In genomic region chr1:127945696-127946575, GRCm38 (mm10) we compare ENCODE assay signal across 14 mouse cellular contexts.
A peak's percentile ranks its signal among the peaks of the same experiment; 100 is the strongest.
DNase-seq lines count a peak whose midpoint lies in the region; ATAC-seq lines count a peak whose summit lies in the region.
"Had no signal": no experiment of that assay in that cellular context is flagged by ENCODE, and none has a peak within 500 bp of the region (broad histone marks: within the 10 kb centered on the region; RNA-seq: fewer than 3 reads in every experiment).

No protein-coding gene starts in this region.

- H3K9ac ChIP-seq in kidney, embryonic 16.5 days (replicated peaks; ENCODE audit: low read length) = no peak overlapping the region
- H3K9ac ChIP-seq in stomach, embryonic 15.5 days = no peak overlapping the region
- H3K9ac ChIP-seq: liver, embryonic 14.5 days; midbrain, embryonic 12.5 days; neural tube, embryonic 13.5 days had no signal

- DNase-seq in heart, adult 11 months = peak; percentile 90
- no peak for DNase-seq in heart, embryonic 10.5 days (ENCODE audit: low spot score)
- DNase-seq in kidney, adult 18-20 months = no peak
- DNase-seq in ovary, adult 18-20 months (ENCODE audit: low spot score) = peak; percentile 55
- DNase-seq in ovary, postnatal 14 days (ENCODE audit: low spot score) = no peak

- no peak overlapping the region for H3K27ac ChIP-seq in heart, embryonic 10.5 days
- peak overlapping the region; percentile 41; the same call in 1 of the 2 replicates for H3K27ac ChIP-seq in kidney, embryonic 16.5 days (ENCODE audit: low read length)
- peak overlapping the region; percentile 52; the same call in 1 of the 2 replicates for H3K27ac ChIP-seq in stomach, embryonic 15.5 days
- H3K27ac ChIP-seq: forebrain, embryonic 10.5 days; liver, embryonic 14.5 days; midbrain, embryonic 12.5 days; neural tube, embryonic 13.5 days had no signal

- no peak for ATAC-seq in kidney, embryonic 16.5 days (ENCODE audit: low FRiP score, low TSS enrichment)
- no peak for ATAC-seq in stomach, embryonic 15.5 days (ENCODE audit: insufficient read depth, low FRiP score, low read depth)
- no peak for ATAC-seq in erythroid progenitor cell, adult 5-6 weeks (replicated peaks; ENCODE audit: low FRiP score, poor library complexity, severe bottlenecking)
- ATAC-seq: inflammation-experienced regulatory T-cells, adult 6 months had no signal

- peaks cover 8% of the 10 kb centered on the region; the same call in 1 of the 2 replicates for H3K4me1 ChIP-seq in heart, embryonic 10.5 days
- H3K4me1 ChIP-seq in kidney, embryonic 16.5 days (ENCODE audit: insufficient read depth, low read length) = no peaks in the 10 kb centered on the region
- H3K4me1 ChIP-seq in stomach, embryonic 15.5 days = peaks cover 3% of the 10 kb centered on the region; the same call in 1 of the 2 replicates
- H3K4me1 ChIP-seq: forebrain, embryonic 10.5 days; midbrain, embryonic 12.5 days; neural tube, embryonic 13.5 days had no signal

- H3K36me3 ChIP-seq in heart, embryonic 10.5 days = peaks cover 44% of the 10 kb centered on the region
- peaks cover 39% of the 10 kb centered on the region for H3K36me3 ChIP-seq in kidney, embryonic 16.5 days (ENCODE audit: insufficient read depth, low read length)
- peaks cover 13% of the 10 kb centered on the region for H3K36me3 ChIP-seq in stomach, embryonic 15.5 days

- WGBS in heart, embryonic 10.5 days = 87% methylated on average over 3 of the region's 3 CpGs
- WGBS in kidney, embryonic 16.5 days = 76% methylated on average over 3 of the region's 3 CpGs
- WGBS in stomach, embryonic 15.5 days = 59% methylated on average over 3 of the region's 3 CpGs

- no peaks in the 10 kb centered on the region for H3K27me3 ChIP-seq in heart, embryonic 10.5 days (ENCODE audit: insufficient read depth, poor library complexity, severe bottlenecking)
- no peaks in the 10 kb centered on the region for H3K27me3 ChIP-seq in kidney, embryonic 16.5 days (ENCODE audit: insufficient read depth, low read length)
- no peaks in the 10 kb centered on the region for H3K27me3 ChIP-seq in stomach, embryonic 15.5 days (replicated peaks)
- H3K27me3 ChIP-seq: CH12.LX; midbrain, embryonic 12.5 days; neural tube, embryonic 13.5 days had no signal

- no peak overlapping the region for H3K4me2 ChIP-seq in kidney, embryonic 16.5 days (replicated peaks; ENCODE audit: low read depth, low read length)
- no peak overlapping the region for H3K4me2 ChIP-seq in stomach, embryonic 15.5 days
- H3K4me2 ChIP-seq: midbrain, embryonic 12.5 days; neural tube, embryonic 13.5 days had no signal

- H3K9me3 ChIP-seq in heart, embryonic 10.5 days = 0 out of 2 replicates have a peak, but pooled peaks cover 3% of the 10 kb centered on the region
- peaks cover 6% of the 10 kb centered on the region; the same call in 1 of the 2 replicates for H3K9me3 ChIP-seq in kidney, embryonic 16.5 days (ENCODE audit: low read length)
- no peaks in the 10 kb centered on the region for H3K9me3 ChIP-seq in stomach, embryonic 15.5 days

- H3K4me3 ChIP-seq in heart, embryonic 10.5 days = no peak overlapping the region
- no peak overlapping the region for H3K4me3 ChIP-seq in kidney, embryonic 16.5 days (ENCODE audit: low read length)
- H3K4me3 ChIP-seq in stomach, embryonic 15.5 days (replicated peaks) = no peak overlapping the region
- H3K4me3 ChIP-seq: forebrain, embryonic 10.5 days; midbrain, embryonic 12.5 days; neural tube, embryonic 13.5 days had no signal

Comparison
In these comparisons a context has a peak if more than half of its experiments do, and no peak if none do; other contexts are left out.
1. DNase-seq: peak in heart, adult 11 months (single experiment) and ovary, adult 18-20 months (single experiment); none in heart, embryonic 10.5 days (single experiment), kidney, adult 18-20 months (single experiment) and ovary, postnatal 14 days (single experiment).